Mouse (Mus musculus): ENCODE data around the gene Zfp825. TPM values are rescaled to one million over a fixed set of nuclear protein-coding genes. Genes with fewer than 3 reads are reported as not detected.
"Not testable (repeated sequence)": the region's sequence is repeated elsewhere in the genome, so short reads cannot be mapped to it uniquely, and the experiment has no call there.

Gene Zfp825
- total RNA-seq (2021), result 1 to 10 TPM; 6.8 to 7.3 TPM

GRCm38 (mm10) chr13:74493911-74494679, at the start of gene Zfp825:
Gene Zfp825 (minus strand): TSS chr13:74493992.
- peak; percentile 49 to 57 for DNase-seq

DNA sequence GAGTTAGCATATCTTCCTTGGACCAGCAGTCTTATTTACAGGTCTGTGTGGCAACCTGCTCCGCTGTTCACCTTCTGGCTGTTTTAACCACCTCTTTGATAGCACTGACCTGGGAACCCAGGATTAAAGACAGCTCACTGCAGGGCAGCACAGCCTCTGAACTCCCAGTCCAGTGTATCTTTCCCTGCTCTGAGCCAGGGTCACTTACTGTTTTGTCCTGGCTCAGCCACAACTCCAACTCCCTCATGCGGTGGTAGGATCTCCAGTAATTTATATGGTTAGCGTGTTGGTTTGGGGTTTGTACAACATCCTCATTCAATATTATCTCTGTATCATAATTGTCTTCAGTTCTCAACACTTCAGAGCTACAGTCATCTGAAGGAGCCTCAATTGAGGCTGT, 41.6 kb upstream of the Zfp825 start:
- DNase-seq, result not testable (repeated sequence)

DNA sequence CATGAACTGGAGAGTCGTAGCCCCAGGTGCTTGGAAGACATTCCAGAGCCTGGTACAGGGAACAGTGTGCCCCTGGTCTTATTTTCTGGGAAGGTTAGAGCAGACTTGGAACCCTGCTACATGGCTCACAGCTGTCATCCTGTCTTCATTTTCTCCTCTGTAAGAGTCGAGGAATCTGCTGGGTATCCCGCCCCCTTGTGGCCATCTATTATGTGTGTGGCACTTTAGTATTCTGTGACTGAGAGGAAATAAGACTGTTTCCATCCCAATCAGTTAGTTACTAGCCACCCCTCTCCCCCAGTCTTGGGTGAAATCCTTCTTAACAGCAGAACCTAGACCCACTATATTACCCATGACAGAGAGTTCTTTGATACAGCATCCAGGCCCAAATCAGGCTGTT, 41.1 kb upstream of the Zfp825 start:
- DNase-seq, result peak; percentile 25 to 38

- DNase-seq, result no peak
Measured at GRCm38 (mm10) chr13:74534096-74534495, 40.3 kb upstream of the Zfp825 start.

- DNase-seq, result not testable (repeated sequence)
Measured at GRCm38 (mm10) chr13:74531251-74531650, 37.5 kb upstream of the Zfp825 start.

- not testable (repeated sequence) for DNase-seq
Measured at GRCm38 (mm10) chr13:74529372-74529715, 35.6 kb upstream of the Zfp825 start.

DNA sequence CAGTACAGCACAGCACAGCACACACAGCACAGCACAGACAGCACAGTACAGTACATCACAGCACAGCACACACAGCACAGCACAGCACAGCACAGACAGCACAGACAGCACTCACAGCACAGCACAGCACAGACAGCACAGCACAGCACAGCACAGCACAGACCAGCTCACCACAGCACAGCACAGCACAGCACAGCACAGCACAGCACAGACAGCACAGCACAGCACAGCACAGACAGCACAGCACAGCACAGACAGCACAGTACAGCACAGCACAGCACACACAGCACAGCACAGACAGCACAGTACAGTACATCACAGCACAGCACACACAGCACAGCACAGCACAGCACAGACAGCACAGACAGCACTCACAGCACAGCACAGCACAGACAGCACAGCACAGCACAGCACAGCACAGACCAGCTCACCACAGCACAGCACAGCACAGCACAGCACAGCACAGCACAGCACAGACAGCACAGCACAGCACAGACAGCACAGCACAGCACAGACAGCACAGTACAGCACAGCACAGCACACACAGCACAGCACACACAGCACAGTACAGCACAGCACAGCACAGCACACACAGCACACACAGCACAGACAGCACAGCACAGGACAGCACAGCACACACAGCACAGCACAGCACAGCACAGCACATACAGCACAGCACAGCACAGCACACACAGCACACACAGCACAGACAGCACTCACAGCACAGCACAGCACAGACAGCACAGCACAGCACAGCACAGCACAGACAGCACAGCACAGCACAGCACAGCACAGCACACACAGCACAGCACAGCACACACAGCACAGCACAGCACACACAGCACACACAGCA, 35.0 kb upstream of the Zfp825 start:
- DNase-seq, result not testable (repeated sequence)

DNA sequence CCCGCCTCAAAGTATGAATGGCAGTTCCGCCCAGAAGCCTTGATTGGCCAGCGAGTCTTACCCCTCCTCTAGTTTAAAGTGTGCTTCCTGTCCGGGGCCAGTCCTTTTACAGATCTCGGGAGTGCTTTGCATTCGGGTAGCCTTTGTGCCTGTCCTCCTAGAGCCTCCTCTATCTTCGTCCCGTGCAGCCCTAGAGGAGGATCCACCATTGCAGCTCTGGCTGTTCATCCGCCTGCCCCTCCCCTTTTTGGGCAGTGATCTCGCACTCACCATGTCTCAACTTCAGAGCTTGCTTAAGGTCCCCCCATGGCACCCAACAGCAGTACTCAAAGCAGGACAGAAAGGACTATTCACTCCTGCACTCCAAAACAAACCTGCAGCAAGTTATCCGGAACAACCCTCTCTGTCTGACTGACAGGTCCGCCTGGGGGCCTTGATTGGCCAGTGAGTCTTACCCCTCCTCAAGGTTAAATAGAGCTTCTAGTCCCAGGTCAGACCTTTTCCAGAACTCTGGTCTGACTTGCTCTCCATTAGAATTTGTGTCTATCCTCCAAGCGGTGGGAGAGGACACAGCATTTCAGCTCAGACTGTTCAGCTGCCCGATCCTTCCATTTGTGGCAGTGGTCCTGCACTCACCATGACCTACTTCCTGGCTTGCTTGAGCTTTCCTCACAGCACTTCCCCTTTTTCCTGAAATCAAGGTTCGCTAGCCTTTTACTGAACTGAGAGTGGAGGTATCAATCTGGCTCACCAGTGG, 28.9 kb upstream of the Zfp825 start:
- DNase-seq, result peak; percentile 66 to 67

GRCm38 (mm10) chr13:74522141-74522480, 28.3 kb upstream of the Zfp825 start:
- DNase-seq, result not testable (repeated sequence)

DNA sequence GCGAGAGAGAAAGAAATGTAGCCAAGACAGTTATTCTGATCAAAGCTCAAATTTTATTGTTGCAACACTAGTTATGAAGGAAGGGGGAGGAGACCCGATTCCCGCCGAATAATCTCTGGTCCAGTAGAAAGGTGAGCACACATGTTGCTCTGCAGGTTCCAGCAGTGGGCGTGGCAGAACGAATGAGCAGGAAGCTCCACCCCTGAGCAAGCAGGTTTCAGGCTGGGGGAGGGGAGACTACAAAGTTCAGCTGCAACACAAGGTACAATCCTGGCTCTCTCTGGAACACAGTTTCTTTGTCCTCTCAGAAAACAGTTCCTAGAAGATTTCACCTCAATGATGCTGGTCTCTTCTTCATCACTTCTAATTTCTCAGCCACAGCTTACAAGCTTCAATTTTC, 14.2 kb upstream of the Zfp825 start:
- not testable (repeated sequence) for DNase-seq

GRCm38 (mm10) chr13:74502851-74503250, 9.1 kb upstream of the Zfp825 start:
- not testable (repeated sequence) for DNase-seq

DNA sequence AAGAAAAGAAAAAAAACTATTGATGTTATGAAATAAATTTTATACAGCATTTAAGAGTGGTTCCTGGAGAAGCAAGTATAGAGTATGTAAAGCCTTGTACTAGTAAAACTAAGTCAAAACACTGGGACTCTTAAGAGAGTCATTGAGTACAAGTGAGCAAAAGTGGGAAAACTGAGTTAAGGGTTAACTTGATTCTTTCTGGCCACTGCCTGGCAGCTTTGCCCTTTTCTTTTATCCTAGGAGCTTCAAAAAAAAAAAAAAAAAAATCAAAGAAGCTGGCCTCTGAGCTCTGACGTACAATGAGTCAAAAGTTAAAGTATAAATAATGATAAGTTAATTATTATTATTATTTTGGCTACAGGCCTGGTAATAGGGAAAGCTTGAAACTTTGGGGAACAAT, 5.9 kb upstream of the Zfp825 start:
- not testable (repeated sequence) for DNase-seq

- DNase-seq, result not testable (repeated sequence)
Measured at GRCm38 (mm10) chr13:74484326-74484725, 9.5 kb downstream of the Zfp825 start.

DNA sequence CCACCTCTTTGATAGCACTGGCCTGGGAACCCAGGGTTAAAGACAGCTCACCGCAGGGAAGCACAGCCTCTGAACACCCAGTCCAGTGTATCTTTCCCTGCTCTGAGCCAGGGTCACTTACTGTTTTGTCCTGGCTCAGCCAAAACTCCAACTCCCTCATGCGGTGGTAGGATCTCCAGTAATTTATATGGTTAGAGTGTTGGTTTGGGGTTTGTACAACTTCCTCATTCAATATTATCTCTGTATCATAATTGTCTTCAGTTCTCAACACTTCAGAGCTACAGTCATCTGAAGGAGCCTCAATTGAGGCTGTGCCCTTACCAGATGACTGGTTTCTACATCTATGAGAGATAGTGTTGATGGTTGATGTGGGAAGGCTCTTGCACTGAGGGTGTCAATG, 22.3 kb downstream of the Zfp825 start:
- DNase-seq, result not testable (repeated sequence)

DNA sequence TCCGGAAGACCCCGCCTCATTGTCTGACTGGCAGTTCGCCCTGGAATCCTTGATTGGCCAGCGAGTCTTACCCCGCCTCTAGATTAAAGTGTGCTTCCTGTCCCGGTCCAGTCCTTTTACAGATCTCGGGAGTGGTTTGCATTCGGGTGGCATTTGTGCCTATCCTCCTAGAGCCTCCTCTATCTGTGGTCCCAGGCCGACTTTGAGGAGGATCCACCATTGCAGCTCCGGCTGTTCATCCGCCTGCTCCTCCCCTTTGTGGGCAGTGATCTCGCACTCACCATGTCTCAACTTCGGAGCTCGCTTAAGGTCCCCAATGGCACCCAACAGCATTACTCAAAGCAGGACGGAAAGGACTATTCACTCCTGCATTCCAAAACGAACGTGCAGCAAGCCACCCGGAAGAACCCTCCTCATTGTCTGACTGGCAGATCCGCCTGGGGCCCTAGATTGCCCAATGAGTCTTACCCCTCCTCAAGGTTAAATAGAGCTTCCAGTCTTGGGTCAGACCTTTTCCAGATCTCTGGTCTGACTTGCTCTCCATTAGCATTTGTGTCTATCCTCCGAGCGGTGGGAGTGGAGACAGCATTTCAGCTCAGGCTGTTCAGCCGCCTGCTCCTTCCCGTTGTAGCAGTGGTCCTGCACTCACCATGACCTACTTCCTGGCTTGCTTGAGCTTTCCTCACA, 30.9 kb downstream of the Zfp825 start:
- peak; percentile 68 to 74 for DNase-seq

GRCm38 (mm10) chr13:74462318-74462698, 31.5 kb downstream of the Zfp825 start:
- DNase-seq, result not testable (repeated sequence)

GRCm38 (mm10) chr13:74439895-74440294, 53.9 kb downstream of the Zfp825 start:
- no peak for DNase-seq

Other genes starting within 250 kb of the Zfp825 start
- 1 to 10 TPM in 1 of 2 experiments, under 1 TPM in 1; 0.80 to 1.2 TPM for gene Ahrr, start 201.7 kb downstream of the Zfp825 start, total RNA-seq (2021)
- 10 to 100 TPM; 71.4 to 80.0 TPM for gene Pdcd6, start 176.4 kb downstream of the Zfp825 start, total RNA-seq (2021)
- 100 to 1,000 TPM; 300 to 323 TPM for gene Sdha, start 143.7 kb downstream of the Zfp825 start, total RNA-seq (2021)
- gene Ccdc127, start 143.7 kb downstream of the Zfp825 start, total RNA-seq (2021), result 10 to 100 TPM; 89.6 to 91.1 TPM
- gene Lrrc14b, start 130.0 kb downstream of the Zfp825 start, total RNA-seq (2021), result not detected
- gene Zfp72, start 103.2 kb downstream of the Zfp825 start, total RNA-seq (2021), result 1 to 10 TPM; 5.1 to 6.7 TPM
- gene Ftl1-ps1, start 94.3 kb downstream of the Zfp825 start, total RNA-seq (2021), result 100 to 1,000 TPM; 149 to 151 TPM
- 10 to 100 TPM; 10.4 to 12.6 TPM for gene Erap1, start 145.6 kb upstream of the Zfp825 start, total RNA-seq (2021)